Mouse (Mus musculus): ENCODE data around the gene Fhad1.

Fhad1 gene

GRCm38 (mm10) chr4:141861591-141862295 is 153.1 kb downstream of the Fhad1 start:
- DNase-seq (ENCODE audit: low read depth) = peak; percentile 72

DNA sequence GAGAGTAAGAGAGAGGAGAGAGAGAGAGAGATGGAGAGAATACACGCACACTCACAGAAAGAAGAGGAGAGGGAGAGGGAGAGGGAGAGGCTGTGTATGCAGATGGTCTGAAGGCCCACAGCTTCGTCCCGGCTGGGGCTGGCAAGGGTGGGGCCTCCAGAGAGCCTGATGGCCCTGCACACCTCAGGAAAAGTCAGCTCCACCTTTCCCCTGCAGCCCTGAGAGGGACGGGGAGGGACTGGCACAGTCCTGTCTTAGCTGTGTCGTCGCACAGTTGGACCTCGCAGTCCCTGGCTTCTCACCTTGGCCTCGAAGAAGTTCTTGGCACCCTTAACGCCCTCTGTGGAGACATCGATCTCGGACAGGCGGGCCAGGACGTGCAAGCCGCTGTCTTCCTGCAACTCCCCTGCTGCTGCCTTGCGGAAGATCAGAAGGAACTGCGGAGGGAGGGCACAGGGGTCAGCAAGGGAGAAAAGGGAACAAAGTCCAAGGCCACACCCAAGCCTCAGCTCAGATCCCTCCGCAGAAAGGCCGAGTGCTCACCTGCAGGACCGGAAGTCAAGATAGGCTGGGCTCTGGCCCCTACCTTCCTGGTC is 154.5 kb downstream of the Fhad1 start:
- no peak for DNase-seq (ENCODE audit: low read depth)

DNA sequence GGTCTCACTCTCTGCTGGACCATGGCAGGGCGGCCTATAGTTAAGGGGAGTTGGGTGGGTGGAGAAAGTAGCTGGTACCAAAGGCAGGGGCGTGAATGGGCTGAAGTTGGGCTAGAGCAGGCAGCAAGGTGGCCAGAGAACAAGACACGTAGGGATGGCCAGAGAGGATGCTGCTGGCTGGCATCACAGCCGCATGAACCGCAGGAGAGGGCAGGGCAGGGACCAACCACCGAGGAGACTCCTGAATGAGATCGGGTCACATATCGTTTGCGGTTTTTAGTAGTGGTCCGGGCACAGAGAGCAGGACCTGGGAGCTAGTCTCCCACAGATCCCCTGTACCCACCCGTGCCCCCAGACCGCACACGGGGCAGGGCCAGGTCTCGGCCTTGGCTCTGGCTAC is 155.5 kb downstream of the Fhad1 start:
- no peak for DNase-seq (ENCODE audit: low read depth)

GRCm38 (mm10) chr4:141858501-141858900 is 156.4 kb downstream of the Fhad1 start:
- peak; percentile 47 for DNase-seq (ENCODE audit: low read depth)

DNA sequence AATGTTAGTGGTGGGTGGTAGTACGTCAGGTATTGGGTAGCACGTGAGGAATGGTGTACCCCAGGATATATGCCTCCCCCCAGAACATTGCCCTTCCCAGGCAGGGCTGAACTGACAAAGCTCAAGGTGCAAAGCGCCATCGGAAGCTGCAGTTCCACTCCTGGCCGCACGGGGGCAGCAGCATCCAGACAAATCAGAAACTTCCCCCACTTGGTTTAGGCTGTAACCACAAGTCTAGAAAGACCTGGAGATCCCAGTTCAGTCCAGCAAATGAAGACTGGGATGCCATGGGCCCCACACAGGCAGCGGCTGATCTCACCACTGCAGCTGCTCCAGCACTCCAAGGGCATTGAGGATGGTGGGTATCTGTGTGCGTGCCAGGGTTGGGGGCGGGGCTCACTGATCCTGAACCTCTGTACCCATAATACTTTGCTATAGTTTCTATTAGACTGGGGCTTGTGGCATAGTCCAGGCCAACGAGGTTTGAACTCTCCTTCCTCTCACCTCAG is 157.4 kb downstream of the Fhad1 start:
- DNase-seq (ENCODE audit: low read depth) = peak; percentile 74

DNA sequence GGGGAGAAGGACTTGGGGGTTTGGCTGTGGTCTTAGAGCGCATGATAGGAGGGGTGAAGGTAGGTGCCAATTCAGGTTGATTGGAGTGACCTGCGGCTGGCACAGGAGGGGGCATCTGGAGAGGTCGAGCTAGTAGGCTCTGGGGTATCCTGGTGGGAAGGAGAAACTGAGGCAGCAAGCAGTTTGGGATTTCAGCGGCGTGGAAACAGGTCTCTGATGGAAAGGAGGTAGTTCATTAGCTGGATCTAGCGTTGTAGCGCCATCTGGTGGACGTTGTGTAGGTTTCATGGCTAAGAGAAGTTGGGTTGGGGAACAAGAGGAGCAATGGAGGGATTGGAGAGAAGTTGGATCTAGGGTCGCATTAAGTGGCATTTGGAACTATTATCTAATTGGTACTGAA is 161.4 kb downstream of the Fhad1 start:
- DNase-seq (ENCODE audit: low read depth) = peak; percentile 58

GRCm38 (mm10) chr4:141845999-141846398 is 168.9 kb downstream of the Fhad1 start, which contains the start of gene Ctrc:
Ctrc (minus strand) TSS chr4:141846359.
- DNase-seq (ENCODE audit: low read depth) = no peak

Data from 416B (cell line).